Mouse (Mus musculus) inflammation-experienced regulatory T-cells (primary cell): ENCODE measurements around the gene Bscl2. TPM values are rescaled to one million over a fixed set of nuclear protein-coding genes. Genes with fewer than 3 reads are reported as not detected.

Source experiments
- polyA plus RNA-seq, 2 experiments: library from polyadenylated mRNA; unstranded; fragments of 100-300 nt; shearing (Covaris generic); gene quantifications; one replicate each; pipeline ENCODE4 v1.2.1; 2017

The Bscl2 gene
- polyA plus RNA-seq, result 10 to 100 TPM; 87.2 to 89.9 TPM

GRCm38 (mm10) chr19:8837251-8837791 is at the start of gene Bscl2:
Gene Bscl2 (plus strand): TSS chr19:8837467.

GRCm38 (mm10) chr19:8798264-8798946 is 38.9 kb upstream of the Bscl2 start, which contains the start of gene Polr2g:
Gene Polr2g (minus strand): TSS chr19:8798577.

GRCm38 (mm10) chr19:8802130-8802821 is 35.0 kb upstream of the Bscl2 start, which contains the start of gene Zbtb3:
Gene Zbtb3 (plus strand): TSS chr19:8802555.

GRCm38 (mm10) chr19:8818801-8819595 is 18.3 kb upstream of the Bscl2 start, which contains the start of gene Ttc9c:
Gene Ttc9c (minus strand): TSS chr19:8819333.

GRCm38 (mm10) chr19:8819596-8820423 is 17.5 kb upstream of the Bscl2 start, which contains the start of gene Hnrnpul2:
Gene Hnrnpul2 (plus strand): TSS chr19:8820010.

GRCm38 (mm10) chr19:8829660-8830059 is 7.6 kb upstream of the Bscl2 start, which contains the start of gene AC129217.1:
Gene AC129217.1 (plus strand): TSS chr19:8829773.

GRCm38 (mm10) chr19:8839103-8839907 is 2.0 kb downstream of the Bscl2 start, which contains the start of gene Gng3:
Gene Gng3 (minus strand): TSS chr19:8839194.

GRCm38 (mm10) chr19:8850402-8850901 is 13.2 kb downstream of the Bscl2 start, which contains the start of gene Lrrn4cl:
Gene Lrrn4cl (plus strand): TSS chr19:8850768.

GRCm38 (mm10) chr19:8871267-8872186 is 34.3 kb downstream of the Bscl2 start, which contains the start of gene Ubxn1:
Gene Ubxn1 (plus strand): TSS chr19:8871496.

GRCm38 (mm10) chr19:8880311-8881033 is 43.2 kb downstream of the Bscl2 start, which contains the start of gene Uqcc3:
Gene Uqcc3 (minus strand): TSS chr19:8880923.

GRCm38 (mm10) chr19:8883616-8884015 is 46.3 kb downstream of the Bscl2 start, which contains the start of the genes Lbhd1 and Gm49403:
Gene Lbhd1 (plus strand): TSS chr19:8883732.
Gene Gm49403 (plus strand): TSS chr19:8883930.

GRCm38 (mm10) chr19:8888511-8889385 is 51.5 kb downstream of the Bscl2 start, which contains the start of the genes 1810009A15Rik and Gm49416:
Gene 1810009A15Rik (plus strand): TSS chr19:8888853.
Gene Gm49416 (plus strand): TSS chr19:8888926.

GRCm38 (mm10) chr19:8892829-8893766 is 55.8 kb downstream of the Bscl2 start, which contains the start of gene Ints5:
Gene Ints5 (plus strand): TSS chr19:8893005.

GRCm38 (mm10) chr19:8897865-8898495 is 60.7 kb downstream of the Bscl2 start, which contains the start of gene Ganab:
Gene Ganab (plus strand): TSS chr19:8898071.

